Mouse (Mus musculus) embryonic facial prominence, embryonic 15.5 days (tissue): ENCODE data around the gene 4931414P19Rik. TPM values are rescaled to one million over a fixed set of nuclear protein-coding genes. Genes with fewer than 3 reads are reported as not detected.

ENCODE experiments used
- ATAC-seq: fragments of 200-750 bp; cut with Nextera tagmentation; 2 replicates; pipeline ENCODE4 v1.8.0; 2017; ENCODE audit warnings: low read depth, moderate TSS enrichment; ENCODE audit not compliant: insufficient number of reproducible peaks, low FRiP score, low TSS enrichment
- H3K27ac ChIP-seq: fragments of 300-500 bp; sonication (generic); replicated peaks from 2 replicates; pipeline ENCODE4 v1.5.1; 2015; ENCODE audit warnings: mild to moderate bottlenecking, inconsistent platforms
- H3K27me3 ChIP-seq: fragments of 300-500 bp; sonication (generic); 2 replicates; pipeline ENCODE4 v1.6.1; 2015; ENCODE audit warnings: inconsistent platforms
- H3K36me3 ChIP-seq: fragments of 300-500 bp; sonication (generic); 2 replicates; pipeline ENCODE4 v1.6.1; 2015; ENCODE audit warnings: mild to moderate bottlenecking, inconsistent platforms
- H3K4me1 ChIP-seq: fragments of 300-500 bp; sonication (generic); 2 replicates; pipeline ENCODE4 v1.6.1; 2015; ENCODE audit warnings: inconsistent platforms
- H3K4me2 ChIP-seq: fragments of 300-500 bp; sonication (generic); replicated peaks from 2 replicates; pipeline ENCODE4 v1.6.1; 2015; ENCODE audit warnings: mild to moderate bottlenecking, inconsistent platforms
- H3K4me3 ChIP-seq: fragments of 300-500 bp; sonication (generic); replicated peaks from 2 replicates; pipeline ENCODE4 v1.5.1; 2015; ENCODE audit warnings: mild to moderate bottlenecking, inconsistent platforms
- H3K9ac ChIP-seq: fragments of 300-500 bp; sonication (generic); 2 replicates; pipeline ENCODE4 v1.6.1; 2015; ENCODE audit warnings: inconsistent platforms
- H3K9me3 ChIP-seq: fragments of 300-500 bp; sonication (generic); replicated peaks from 2 replicates; pipeline ENCODE4 v1.6.1; 2016; ENCODE audit warnings: inconsistent platforms
- WGBS: fragments of 180-500 bp; shearing (Covaris S2); methylation state at CpG from one replicate; pipeline ENCODE4 v1.1.7; 2015; 5-methylcytosine and 5-hydroxymethylcytosine counted together
- polyA plus RNA-seq: library from polyadenylated mRNA; unstranded; fragments of >200 nt; fragmentation: Nextera tagmentation; extraction: Ambion mirVana; gene quantifications from 2 replicates; pipeline ENCODE4 v1.2.1, GENCODE M21; 2015

4931414P19Rik gene
- 7.8 and 9.3 TPM in 2 replicates for polyA plus RNA-seq

- peak within 1 kb of the TSS; percentile 85 for H3K27ac ChIP-seq
- no peaks in the 10 kb centered on the region for H3K27me3 ChIP-seq
- WGBS: 0% methylated on average over 38 of the region's 39 CpGs
- peak within 1 kb of the TSS; percentile 65 for H3K4me2 ChIP-seq
- 0 out of 2 replicates have a peak, but pooled peaks have one; percentile 51 for ATAC-seq
- no peaks in the 10 kb centered on the region for H3K9me3 ChIP-seq
- peaks cover 23% of the 10 kb centered on the region for H3K4me1 ChIP-seq
- H3K9ac ChIP-seq: peak within 1 kb of the TSS; percentile 12
- H3K36me3 ChIP-seq: peaks cover 8% of the 10 kb centered on the region; the same call in 1 of the 2 replicates
- peak within 1 kb of the TSS; percentile 56 for H3K4me3 ChIP-seq
These were observed at the start of gene 4931414P19Rik for GRCm38 (mm10) chr14:54605752-54606321. 4931414P19Rik (minus strand) TSS chr14:54605993.

- peak overlapping the region; percentile 64 for H3K9ac ChIP-seq
- H3K9me3 ChIP-seq: no peaks in the 10 kb centered on the region
- peaks cover 38% of the 10 kb centered on the region for H3K4me1 ChIP-seq
- peaks cover 64% of the 10 kb centered on the region for H3K36me3 ChIP-seq
- H3K4me2 ChIP-seq: peak overlapping the region; percentile 60
- no peaks in the 10 kb centered on the region for H3K27me3 ChIP-seq
- peak; percentile 85 for ATAC-seq
- H3K4me3 ChIP-seq: peak overlapping the region; percentile 66
- under 1% methylated on average over 12 of the region's 12 CpGs for WGBS
- H3K27ac ChIP-seq: peak overlapping the region; percentile 76
These were observed 47.7 kb upstream of the 4931414P19Rik start for GRCm38 (mm10) chr14:54653496-54653895.

- Histone ChIP-seq H3K4me2 (peak overlapping the region; percentile 60), H3K27me3 (no peaks in the 10 kb centered on the region), H3K27ac (peak overlapping the region; percentile 76; the same call in 1 of the 2 replicates), H3K36me3 (peaks cover 64% of the 10 kb centered on the region), H3K9ac (peak overlapping the region; percentile 64), H3K9me3 (no peaks in the 10 kb centered on the region), H3K4me3 (peak overlapping the region; percentile 66), H3K4me1 (peaks cover 38% of the 10 kb centered on the region)
- WGBS: under 1% methylated on average over 7 of the region's 7 CpGs
- no peak for ATAC-seq
These were observed 47.0 kb upstream of the 4931414P19Rik start for GRCm38 (mm10) chr14:54652787-54653186.

GRCm38 (mm10) chr14:54651556-54651955 lies 45.8 kb upstream of the 4931414P19Rik start:
- peaks cover 65% of the 10 kb centered on the region for H3K36me3 ChIP-seq
- H3K9ac ChIP-seq: no peak overlapping the region; the same call in 1 of the 2 replicates
- H3K27ac ChIP-seq: peak overlapping the region; percentile 39
- peaks cover 38% of the 10 kb centered on the region for H3K4me1 ChIP-seq
- WGBS: 66% methylated on average over 4 of the region's 4 CpGs
- no peak overlapping the region for H3K4me2 ChIP-seq
- peak overlapping the region; percentile 66; the same call in 1 of the 2 replicates for H3K4me3 ChIP-seq
- no peak for ATAC-seq
- no peaks in the 10 kb centered on the region for H3K27me3 ChIP-seq
- H3K9me3 ChIP-seq: no peaks in the 10 kb centered on the region

- no peak overlapping the region for H3K4me3 ChIP-seq
- H3K4me2 ChIP-seq: no peak overlapping the region
- no peak for ATAC-seq
- no peak overlapping the region for H3K27ac ChIP-seq
- 63% methylated on average over 23 of the region's 23 CpGs for WGBS
- H3K36me3 ChIP-seq: peaks cover 65% of the 10 kb centered on the region
- no peaks in the 10 kb centered on the region for H3K9me3 ChIP-seq
- H3K27me3 ChIP-seq: no peaks in the 10 kb centered on the region
- H3K4me1 ChIP-seq: peaks cover 38% of the 10 kb centered on the region
- no peak overlapping the region for H3K9ac ChIP-seq
These were observed 45.0 kb upstream of the 4931414P19Rik start for GRCm38 (mm10) chr14:54650621-54651454.

GRCm38 (mm10) chr14:54647900-54648299 lies 42.1 kb upstream of the 4931414P19Rik start:
- WGBS: 84% methylated on average over 4 of the region's 4 CpGs
- no peak overlapping the region for H3K9ac ChIP-seq
- peaks cover 83% of the 10 kb centered on the region for H3K36me3 ChIP-seq

GRCm38 (mm10) chr14:54646898-54647636 lies 41.3 kb upstream of the 4931414P19Rik start:
- H3K4me2 ChIP-seq: no peak overlapping the region
- H3K4me3 ChIP-seq: no peak overlapping the region
- H3K36me3 ChIP-seq: peaks cover 92% of the 10 kb centered on the region
- 91% methylated on average over 8 of the region's 8 CpGs for WGBS
- no peak for ATAC-seq
- H3K9me3 ChIP-seq: no peaks in the 10 kb centered on the region
- peaks cover 22% of the 10 kb centered on the region for H3K4me1 ChIP-seq
- no peak overlapping the region for H3K27ac ChIP-seq
- H3K27me3 ChIP-seq: no peaks in the 10 kb centered on the region
- H3K9ac ChIP-seq: no peak overlapping the region

More at GRCm38 (mm10) chr14:54647900-54648299, 42.1 kb upstream of the 4931414P19Rik start:
- Histone ChIP-seq H3K4me1 (peaks cover 30% of the 10 kb centered on the region), H3K4me2 (no peak overlapping the region), H3K27ac (no peak overlapping the region), H3K27me3 (no peaks in the 10 kb centered on the region), H3K9me3 (no peaks in the 10 kb centered on the region), H3K4me3 (no peak overlapping the region)
- no peak for ATAC-seq

GRCm38 (mm10) chr14:54646455-54646854 lies 40.7 kb upstream of the 4931414P19Rik start:
- Histone ChIP-seq H3K4me1 (peaks cover 21% of the 10 kb centered on the region), H3K27ac (no peak overlapping the region), H3K4me3 (no peak overlapping the region), H3K36me3 (peaks cover 88% of the 10 kb centered on the region), H3K27me3 (no peaks in the 10 kb centered on the region), H3K9ac (no peak overlapping the region), H3K4me2 (no peak overlapping the region), H3K9me3 (no peaks in the 10 kb centered on the region)
- WGBS: 95% methylated on average over 17 of the region's 17 CpGs
- ATAC-seq: no peak

- H3K36me3 ChIP-seq: peaks cover 68% of the 10 kb centered on the region
- no peak overlapping the region for H3K27ac ChIP-seq
- H3K4me1 ChIP-seq: peaks cover 22% of the 10 kb centered on the region
- H3K4me3 ChIP-seq: no peak overlapping the region
- no peaks in the 10 kb centered on the region for H3K9me3 ChIP-seq
- no peak overlapping the region for H3K4me2 ChIP-seq
- no peak overlapping the region for H3K9ac ChIP-seq
- ATAC-seq: no peak
- H3K27me3 ChIP-seq: no peaks in the 10 kb centered on the region
- WGBS: 87% methylated on average over 9 of the region's 9 CpGs
These were observed 38.5 kb upstream of the 4931414P19Rik start for GRCm38 (mm10) chr14:54644294-54644693.

- Histone ChIP-seq H3K36me3 (peaks cover 62% of the 10 kb centered on the region), H3K27me3 (no peaks in the 10 kb centered on the region), H3K4me1 (peaks cover 23% of the 10 kb centered on the region), H3K27ac (no peak overlapping the region), H3K4me3 (no peak overlapping the region), H3K9me3 (no peaks in the 10 kb centered on the region), H3K4me2 (no peak overlapping the region), H3K9ac (no peak overlapping the region)
- WGBS: 88% methylated on average over 2 of the region's 2 CpGs
- ATAC-seq: no peak
These were observed 37.2 kb upstream of the 4931414P19Rik start for GRCm38 (mm10) chr14:54643011-54643410.
